Mouse (Mus musculus) layer of hippocampus, postnatal 14 days (tissue): ENCODE data around the gene Auts2. TPM values are rescaled to one million over a fixed set of nuclear protein-coding genes. Genes with fewer than 3 reads are reported as not detected.

Experiments used
- DNase-seq, 2 experiments: peaks; one replicate each; pipeline ENCODE4 v3.0.0; 2021 to 2022; ENCODE audit warnings: low spot score in 2 of 2, mixed read lengths in 1 of 2
- total RNA-seq, 2 experiments: library from RNA; stranded (reverse); gene quantifications; 2 replicates each; pipeline ENCODE4 v1.2.3; 2021

Auts2 gene
- total RNA-seq, 2 experiments from 2014 or later, result 134 to 151 TPM

GRCm38 (mm10) chr5:131547926-131548325, 995.2 kb downstream of the Auts2 start:
- no peak for DNase-seq

GRCm38 (mm10) chr5:131546414-131546813, 996.7 kb downstream of the Auts2 start:
- DNase-seq, result no peak

- DNase-seq, result no peak
Observed at GRCm38 (mm10) chr5:131544381-131544780, 998.8 kb downstream of the Auts2 start.

GRCm38 (mm10) chr5:131538311-131538915, 1004.7 kb downstream of the Auts2 start:
- DNase-seq, result peak; percentile 69 to 80

GRCm38 (mm10) chr5:131537831-131538310, 1005.3 kb downstream of the Auts2 start:
- DNase-seq, result no peak

GRCm38 (mm10) chr5:131537155-131537830, 1005.9 kb downstream of the Auts2 start:
- no peak for DNase-seq

GRCm38 (mm10) chr5:131535752-131536151, 1007.4 kb downstream of the Auts2 start:
- no peak for DNase-seq

- peak; percentile 55 to 84 for DNase-seq
Observed at GRCm38 (mm10) chr5:131533815-131534214, 1009.3 kb downstream of the Auts2 start.

- DNase-seq, result no peak
Observed at GRCm38 (mm10) chr5:131531744-131532552, 1011.2 kb downstream of the Auts2 start.

- DNase-seq, result peak in 1 of 2 experiments; percentile 72
Observed at GRCm38 (mm10) chr5:131530828-131531227, 1012.3 kb downstream of the Auts2 start.

GRCm38 (mm10) chr5:131526666-131527065, 1016.5 kb downstream of the Auts2 start:
- DNase-seq, result no peak

GRCm38 (mm10) chr5:131524900-131525465, 1018.2 kb downstream of the Auts2 start:
- DNase-seq, result no peak

- no peak for DNase-seq
Observed at GRCm38 (mm10) chr5:131519560-131519959, 1023.6 kb downstream of the Auts2 start.

GRCm38 (mm10) chr5:131517677-131518076, 1025.5 kb downstream of the Auts2 start:
- no peak for DNase-seq

- DNase-seq, result no peak
Observed at GRCm38 (mm10) chr5:131515707-131516407, 1027.3 kb downstream of the Auts2 start.

- DNase-seq, result no peak
Observed at GRCm38 (mm10) chr5:131513753-131514152, 1029.4 kb downstream of the Auts2 start.

GRCm38 (mm10) chr5:131512617-131513016, 1030.5 kb downstream of the Auts2 start:
- DNase-seq, result no peak

- no peak for DNase-seq
Observed at GRCm38 (mm10) chr5:131510659-131511058, 1032.5 kb downstream of the Auts2 start.

GRCm38 (mm10) chr5:131509315-131509714, 1033.8 kb downstream of the Auts2 start:
- DNase-seq, result no peak

GRCm38 (mm10) chr5:131498865-131499264, 1044.3 kb downstream of the Auts2 start:
- DNase-seq, result no peak
